Mouse (Mus musculus) MEL (cell line): ENCODE measurements around the gene Chd9.

Experiments
- CHD2 ChIP-seq: IDR thresholded peaks from 2 replicates; pipeline ENCODE4 v1.6.1; 2011; ENCODE audit warnings: low read length, improper control_type of control experiment
- CTCF ChIP-seq, 3 experiments: IDR thresholded peaks in 2 of 3; conservative IDR thresholded peaks in 1 of 3; 2 replicates each; pipeline ENCODE4 v1.5.1; 2011 to 2012; ENCODE audit warnings: low read length in 3 of 3, low read depth in 2 of 3, mild to moderate bottlenecking in 2 of 3, improper control_type of control experiment in 1 of 3, inconsistent platforms in 1 of 3, mixed read lengths in 1 of 3, moderate library complexity in 1 of 3; ENCODE audit not compliant: control insufficient read depth in 1 of 3, insufficient read depth in 1 of 3, poor library complexity in 1 of 3, severe bottlenecking in 1 of 3
- EP300 ChIP-seq, 2 experiments: IDR thresholded peaks; 2 replicates each; pipeline ENCODE4 v1.6.1; 2011; ENCODE audit warnings: improper control_type of control experiment in 2 of 2, low read length in 2 of 2, low read depth in 1 of 2, mild to moderate bottlenecking in 1 of 2
- GATA1 ChIP-seq: IDR thresholded peaks from 2 replicates; pipeline ENCODE4 v1.6.1; 2011; ENCODE audit warnings: low read depth, low read length, improper control_type of control experiment
- HCFC1 ChIP-seq: IDR thresholded peaks from 2 replicates; pipeline ENCODE4 v1.6.1; 2012; ENCODE audit warnings: low read depth, mild to moderate bottlenecking, inconsistent platforms, low read length, improper control_type of control experiment, moderate library complexity
- JUND ChIP-seq: IDR thresholded peaks from 2 replicates; pipeline ENCODE4 v1.6.1; 2011; ENCODE audit warnings: low read depth, mild to moderate bottlenecking, improper control_type of control experiment, low read length
- MYC ChIP-seq: IDR thresholded peaks from 2 replicates; pipeline ENCODE4 v1.6.1; 2011; ENCODE audit warnings: low read depth, mild to moderate bottlenecking, low read length, improper control_type of control experiment, moderate library complexity
- NELFE ChIP-seq: IDR thresholded peaks from 2 replicates; pipeline ENCODE4 v1.6.1; 2011; ENCODE audit warnings: low read depth, low read length, improper control_type of control experiment
- TBP ChIP-seq: IDR thresholded peaks from 2 replicates; pipeline ENCODE4 v1.8.0; 2011; ENCODE audit warnings: low read depth, low read length, improper control_type of control experiment
- USF2 ChIP-seq, 2 experiments: IDR thresholded peaks; 2 replicates each; pipeline ENCODE4 v1.6.1; 2011 to 2012; ENCODE audit warnings: improper control_type of control experiment in 2 of 2, low read length in 2 of 2, borderline replicate concordance in 1 of 2, inconsistent platforms in 1 of 2, low read depth in 1 of 2, mild to moderate bottlenecking in 1 of 2; ENCODE audit not compliant: insufficient read depth in 1 of 2
- ZC3H11A ChIP-seq: IDR thresholded peaks from 2 replicates; pipeline ENCODE4 v1.6.1; 2012; ENCODE audit warnings: low read depth, mild to moderate bottlenecking, inconsistent platforms, low read length, improper control_type of control experiment

- TF ChIP-seq TBP (no peak), CTCF (IDR thresholded peaks at IDR 0.05 in 2 of 3, conservative IDR thresholded peaks at IDR 0.05 in 1 of 3; ENCODE audit: control insufficient read depth in 1 of 3, insufficient read depth in 1 of 3, low read depth in 2 of 3, low read length in 3 of 3, poor library complexity in 1 of 3, severe bottlenecking in 1 of 3) (no peak), EP300 (IDR thresholded peaks at IDR 0.05; ENCODE audit: low read depth in 1 of 2, low read length in 2 of 2) (no peak), GATA1 (no peak), JUND (no peak), MYC (no peak), NELFE (no peak), CHD2 (no peak), USF2 (IDR thresholded peaks at IDR 0.05; ENCODE audit: borderline replicate concordance in 1 of 2, insufficient read depth in 1 of 2, low read depth in 1 of 2, low read length in 2 of 2) (no peak), ZC3H11A (no peak), HCFC1 (no peak)
These were observed 104.8 kb downstream of the Chd9 start for GRCm38 (mm10) chr8:90932934-90933333.
